Mouse (Mus musculus): Measurements from ENCODE around the gene Gm45785. TPM values are rescaled to one million over a fixed set of nuclear protein-coding genes. Genes with fewer than 3 reads are reported as not detected.

Gene Gm45785
- not detected in 2 replicates for total RNA-seq (2017)

DNA sequence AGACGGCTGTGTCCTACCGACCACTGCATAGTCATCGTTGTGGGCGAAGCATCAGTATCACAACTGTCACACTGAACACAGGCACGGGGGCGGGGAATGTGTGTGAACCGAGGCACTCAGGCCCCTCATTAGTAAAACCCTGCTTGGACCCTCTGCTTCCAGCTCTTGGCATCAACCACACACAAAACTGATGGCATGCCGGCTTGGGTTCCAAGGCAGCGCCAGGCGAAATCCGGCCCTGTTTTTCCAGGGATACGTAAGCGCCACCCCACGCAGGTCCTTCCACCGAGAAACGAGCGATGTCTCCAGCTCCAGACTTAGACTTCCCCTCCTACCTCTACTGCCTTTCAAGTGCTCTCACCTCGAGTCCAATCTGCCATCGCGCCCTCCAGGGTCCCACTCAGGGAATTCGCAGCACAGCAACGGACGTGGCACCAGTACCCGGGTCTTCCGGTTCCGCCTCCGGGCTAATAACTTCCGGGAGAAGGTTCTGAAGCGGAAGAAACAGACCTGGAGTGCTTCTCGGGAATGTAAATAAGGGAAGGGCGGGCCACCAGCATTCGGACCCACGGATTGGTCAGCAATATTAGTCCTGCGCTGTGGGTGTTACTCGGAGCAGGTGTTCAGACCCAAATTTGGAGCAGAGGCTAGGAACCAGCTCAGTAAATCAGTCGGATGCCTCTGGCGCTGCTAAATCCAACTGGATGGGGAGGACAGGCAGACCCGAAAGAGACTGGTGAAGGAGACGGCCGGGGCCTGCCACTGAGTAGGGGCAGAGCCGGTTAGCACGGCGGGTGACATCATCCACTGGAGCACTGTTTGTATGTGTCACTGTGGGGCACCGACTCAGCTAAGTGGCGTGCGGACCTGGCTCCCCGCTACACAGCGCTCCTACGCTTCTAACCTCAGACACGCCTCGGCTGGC lies at the start of gene Gm45785:
Gm45785 (minus strand) TSS at position 472 of the 925 bp plus-strand sequence.
- ATAC-seq (ENCODE audit: extremely low read depth, insufficient number of reproducible peaks, low FRiP score, poor library complexity, severe bottlenecking), result peak; percentile 49

GRCm38 (mm10) chr7:140905642-140906081 lies 49.5 kb upstream of the Gm45785 start:
- ATAC-seq (ENCODE audit: extremely low read depth, insufficient number of reproducible peaks, low FRiP score, poor library complexity, severe bottlenecking), result no peak

DNA sequence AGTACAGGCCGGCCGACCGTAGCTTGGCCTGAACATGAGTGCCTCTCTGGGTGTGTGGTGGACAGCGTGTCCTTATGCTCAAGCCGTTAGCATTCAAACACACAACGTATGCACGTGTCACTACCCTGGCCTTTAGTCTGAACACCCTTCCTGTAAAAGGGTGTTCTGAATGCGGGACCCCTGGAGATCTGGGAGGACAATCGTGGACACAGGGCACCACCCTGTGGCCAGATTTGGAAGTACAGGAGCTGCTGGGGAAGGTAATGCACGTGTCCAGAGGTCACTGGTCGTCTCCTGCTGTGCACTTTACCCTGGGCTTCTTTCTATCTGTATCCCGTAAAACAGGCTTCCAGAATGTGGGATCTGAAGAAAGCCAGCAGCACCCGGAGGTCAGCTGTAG lies 47.1 kb upstream of the Gm45785 start:
- ATAC-seq (ENCODE audit: extremely low read depth, insufficient number of reproducible peaks, low FRiP score, poor library complexity, severe bottlenecking), result peak; percentile 53

DNA sequence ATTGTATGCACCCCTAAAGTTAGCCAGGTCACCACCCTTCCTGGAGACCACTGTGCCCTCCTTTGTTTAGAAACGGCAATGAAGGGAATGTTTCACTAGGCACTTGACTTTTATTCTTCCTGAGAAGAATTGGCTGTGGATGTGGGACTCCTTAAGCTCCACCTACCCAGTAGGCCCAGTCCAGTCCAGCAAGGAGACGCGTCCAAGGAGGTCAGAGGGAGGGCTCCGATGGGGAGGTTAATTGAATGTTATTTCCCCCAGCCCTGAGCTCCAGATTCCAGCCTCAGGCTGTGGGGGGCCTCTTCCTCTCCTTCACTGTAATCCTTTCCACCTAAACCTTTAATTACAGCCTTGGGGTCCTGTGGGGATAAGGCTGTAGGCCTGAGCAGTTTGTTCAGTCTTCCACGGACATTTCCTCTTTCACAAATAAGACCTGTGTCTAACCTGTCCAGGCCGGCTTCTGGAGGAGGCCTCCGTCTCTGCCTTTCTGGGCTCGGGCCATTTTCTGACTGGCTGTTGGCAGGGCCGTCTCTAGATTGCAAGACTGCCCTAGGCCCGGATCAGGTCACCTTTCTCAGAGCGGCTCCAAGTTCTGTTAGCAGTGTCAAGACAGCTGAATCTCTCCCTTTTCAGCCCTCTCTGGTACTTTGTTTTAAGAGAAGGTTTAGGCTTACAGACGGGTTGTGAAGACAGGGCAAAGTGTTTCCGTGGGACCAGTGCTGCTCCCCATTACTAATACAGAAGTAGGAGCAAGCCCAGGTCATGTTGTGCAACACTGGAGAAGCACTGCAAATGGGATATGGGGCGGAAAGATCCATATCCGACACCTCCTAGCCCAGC lies 46.1 kb upstream of the Gm45785 start:
- ATAC-seq (ENCODE audit: extremely low read depth, insufficient number of reproducible peaks, low FRiP score, poor library complexity, severe bottlenecking), result no peak

- ATAC-seq (ENCODE audit: extremely low read depth, insufficient number of reproducible peaks, low FRiP score, poor library complexity, severe bottlenecking), result no peak
Observed at GRCm38 (mm10) chr7:140900220-140900619, 44.1 kb upstream of the Gm45785 start, which contains the start of gene Cox8b. TSS of gene Cox8b (minus strand) at chr7:140900446.

DNA sequence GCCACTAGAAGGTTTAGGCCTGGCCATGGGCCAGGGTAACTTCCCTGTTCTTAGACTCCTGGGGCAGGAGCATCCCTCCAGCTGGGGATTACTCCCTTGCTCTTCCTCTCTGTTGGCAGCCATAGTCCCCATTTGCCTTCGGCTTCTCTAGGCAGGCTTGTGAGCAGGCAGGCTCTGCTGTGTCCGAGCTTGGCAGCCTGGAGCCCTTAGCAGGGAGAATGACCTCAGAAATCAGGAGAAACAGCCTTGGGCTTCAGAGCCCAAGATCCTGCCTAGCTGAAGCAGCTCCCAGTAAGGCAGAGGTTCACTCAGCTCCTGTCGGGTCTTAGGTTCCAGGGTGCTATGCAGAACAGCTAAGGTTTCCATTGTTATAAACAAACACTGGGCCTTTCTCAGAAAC lies 43.0 kb upstream of the Gm45785 start:
- ATAC-seq (ENCODE audit: extremely low read depth, insufficient number of reproducible peaks, low FRiP score, poor library complexity, severe bottlenecking), result no peak

DNA sequence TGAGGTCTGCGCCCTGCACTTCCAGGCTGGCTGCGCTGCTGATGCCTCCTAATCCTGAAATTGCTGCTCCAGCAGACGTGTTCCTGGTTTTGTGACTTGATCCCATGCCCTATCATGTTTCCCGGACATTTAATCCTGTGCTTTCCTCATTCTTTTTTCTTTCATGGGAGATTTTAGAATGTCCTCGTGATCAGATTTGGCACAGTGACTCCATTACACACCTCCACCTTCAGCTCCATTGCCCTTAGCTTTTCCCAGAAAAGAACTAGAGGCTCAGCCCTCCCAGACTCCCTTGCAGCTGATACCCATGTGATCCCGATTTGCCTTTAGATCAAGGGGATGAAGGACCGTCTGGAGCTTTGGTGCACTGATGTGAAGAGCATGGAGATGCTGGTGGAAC lies 41.7 kb upstream of the Gm45785 start:
- no peak for ATAC-seq (ENCODE audit: extremely low read depth, insufficient number of reproducible peaks, low FRiP score, poor library complexity, severe bottlenecking)

GRCm38 (mm10) chr7:140894611-140895010 lies 38.5 kb upstream of the Gm45785 start:
- ATAC-seq (ENCODE audit: extremely low read depth, insufficient number of reproducible peaks, low FRiP score, poor library complexity, severe bottlenecking), result no peak

GRCm38 (mm10) chr7:140894031-140894430 lies 37.9 kb upstream of the Gm45785 start:
- ATAC-seq (ENCODE audit: extremely low read depth, insufficient number of reproducible peaks, low FRiP score, poor library complexity, severe bottlenecking), result no peak

- 0 out of 2 replicates have a peak, but pooled peaks have one; percentile 44 for ATAC-seq (ENCODE audit: extremely low read depth, insufficient number of reproducible peaks, low FRiP score, poor library complexity, severe bottlenecking)
Observed at GRCm38 (mm10) chr7:140890636-140891035, 34.5 kb upstream of the Gm45785 start.

- ATAC-seq (ENCODE audit: extremely low read depth, insufficient number of reproducible peaks, low FRiP score, poor library complexity, severe bottlenecking), result no peak
Observed at GRCm38 (mm10) chr7:140882469-140882803, 26.3 kb upstream of the Gm45785 start.

DNA sequence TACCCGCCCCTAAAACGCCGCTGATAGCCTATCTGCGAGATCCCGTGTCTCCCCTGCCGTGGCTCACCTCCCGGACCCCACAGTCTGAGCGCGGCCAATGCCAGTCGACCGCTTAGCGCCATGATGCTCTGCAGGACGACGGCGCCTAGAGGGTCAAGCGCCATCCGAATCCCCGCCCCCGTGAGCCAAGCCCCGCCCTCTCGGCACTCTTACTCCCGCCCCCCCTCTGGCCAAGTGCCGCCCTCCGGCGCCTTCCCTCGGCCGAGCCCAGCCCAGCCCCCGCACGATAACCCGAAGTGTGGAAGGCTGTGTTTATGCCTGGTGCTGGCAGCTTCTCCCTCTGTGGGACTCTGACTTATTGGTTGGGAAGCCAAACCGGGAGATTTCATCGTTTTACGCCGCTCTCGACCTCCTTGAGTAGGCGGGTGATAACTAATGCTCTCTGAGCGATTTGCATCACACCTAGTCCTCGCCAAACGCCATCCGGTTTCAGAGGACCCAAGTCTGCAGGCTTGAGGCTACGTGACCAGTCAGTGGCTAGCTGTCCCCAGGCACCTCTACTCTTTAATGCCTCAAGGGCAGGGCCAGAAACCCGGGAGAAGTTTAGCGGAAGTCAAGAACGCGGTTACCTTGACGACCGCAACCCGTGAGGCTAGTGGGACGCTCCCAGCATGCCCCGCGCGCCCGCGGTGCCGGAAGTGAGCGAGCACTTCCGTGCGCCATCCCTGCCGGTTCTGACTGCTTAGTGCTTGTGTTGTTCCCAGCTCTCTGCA lies 25.8 kb upstream of the Gm45785 start, which contains the start of the genes Psmd13 and Sirt3:
Psmd13 (plus strand) TSS at position 273 of the 773 bp plus-strand sequence.
Sirt3 (minus strand) TSS at position 614 of the 773 bp plus-strand sequence.
- ATAC-seq (ENCODE audit: extremely low read depth, insufficient number of reproducible peaks, low FRiP score, poor library complexity, severe bottlenecking), result peak; percentile 90

GRCm38 (mm10) chr7:140880865-140881515 lies 24.9 kb upstream of the Gm45785 start:
- no peak for ATAC-seq (ENCODE audit: extremely low read depth, insufficient number of reproducible peaks, low FRiP score, poor library complexity, severe bottlenecking)

DNA sequence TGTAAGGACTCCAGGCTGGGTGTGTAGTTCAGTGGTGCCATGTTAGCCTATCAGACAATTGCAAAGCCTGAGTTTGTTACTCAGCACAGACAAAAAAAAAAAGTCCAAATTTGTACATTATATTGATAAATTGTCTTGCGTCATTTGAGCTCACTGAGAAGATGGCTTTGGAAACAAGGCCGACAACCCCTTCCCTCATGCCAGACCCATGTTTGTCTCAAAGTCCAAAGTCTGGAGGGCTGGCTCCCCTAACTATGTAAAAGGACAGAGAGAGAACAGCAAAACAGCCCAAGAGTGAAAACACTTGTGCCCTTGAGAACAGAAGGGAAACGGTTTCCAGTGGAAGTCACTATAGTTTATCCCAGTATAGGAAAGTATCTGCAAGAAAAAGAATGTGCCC lies 24.3 kb upstream of the Gm45785 start:
- no peak for ATAC-seq (ENCODE audit: extremely low read depth, insufficient number of reproducible peaks, low FRiP score, poor library complexity, severe bottlenecking)

DNA sequence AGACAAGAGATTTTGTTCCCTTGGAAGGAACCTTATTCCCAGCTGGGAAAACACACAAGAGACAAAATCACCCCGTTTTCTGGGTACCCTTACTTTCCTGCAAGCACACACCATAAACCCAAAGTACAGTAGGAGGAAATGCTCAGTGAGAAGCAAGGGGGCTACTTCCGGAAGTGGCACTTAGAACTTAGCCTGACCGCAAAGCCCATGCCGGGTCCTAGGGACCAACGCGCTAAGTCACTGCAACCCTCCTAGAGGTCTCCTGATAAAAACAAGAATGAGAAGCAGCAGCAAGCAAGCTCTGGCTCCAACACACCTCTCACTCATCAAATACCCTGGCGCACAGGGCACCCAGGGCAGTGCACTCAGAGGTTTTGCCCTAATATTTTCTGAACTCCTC lies 23.2 kb upstream of the Gm45785 start:
- no peak for ATAC-seq (ENCODE audit: extremely low read depth, insufficient number of reproducible peaks, low FRiP score, poor library complexity, severe bottlenecking)

- ATAC-seq (ENCODE audit: extremely low read depth, insufficient number of reproducible peaks, low FRiP score, poor library complexity, severe bottlenecking), result peak; percentile 53; the same call in 1 of the 2 replicates
Observed at GRCm38 (mm10) chr7:140877364-140877763, 21.2 kb upstream of the Gm45785 start.

GRCm38 (mm10) chr7:140874224-140874623 lies 18.1 kb upstream of the Gm45785 start:
- ATAC-seq (ENCODE audit: extremely low read depth, insufficient number of reproducible peaks, low FRiP score, poor library complexity, severe bottlenecking), result no peak

DNA sequence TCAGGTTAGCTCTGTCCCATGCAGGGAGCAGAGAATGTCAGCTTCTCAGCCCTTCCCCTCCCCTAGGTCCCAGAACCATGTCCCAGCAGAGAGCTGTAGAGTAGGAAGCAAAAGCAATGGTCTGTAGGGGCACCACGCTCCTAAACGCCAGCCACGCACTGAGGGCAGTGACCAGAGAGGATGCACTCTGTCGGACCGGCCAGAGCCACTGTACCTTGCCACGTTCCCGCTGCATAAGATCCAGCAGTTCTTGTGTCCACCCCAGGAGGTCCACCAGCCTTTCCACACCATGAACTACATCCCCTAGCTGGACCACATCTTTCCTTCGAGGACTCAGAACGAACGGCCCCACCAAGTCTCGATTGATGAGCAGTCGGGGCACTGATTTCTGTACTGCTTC lies 8.6 kb upstream of the Gm45785 start:
- ATAC-seq (ENCODE audit: extremely low read depth, insufficient number of reproducible peaks, low FRiP score, poor library complexity, severe bottlenecking), result no peak
